19 mouse cellular contexts compared by ENCODE assay signal in the genomic region with DNA sequence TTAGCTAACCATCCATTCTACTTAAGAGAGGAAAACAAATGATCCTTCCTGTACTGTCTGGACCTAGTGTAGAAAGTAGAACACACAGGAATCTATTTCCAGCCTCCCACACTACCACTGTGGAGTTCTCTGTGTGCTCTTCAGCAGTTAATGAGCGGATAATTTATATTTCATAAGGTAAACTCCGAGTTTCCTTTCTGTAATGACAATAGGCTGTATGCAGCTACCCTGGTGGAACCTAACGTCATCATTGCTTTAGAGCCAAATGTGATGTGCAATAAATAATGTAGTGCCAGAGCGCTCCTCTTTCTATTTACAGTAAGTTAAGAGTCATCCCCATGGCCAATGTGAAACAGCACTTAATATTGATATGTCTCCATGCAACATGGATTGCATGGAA.
"Had no signal": no experiment of that assay in that cellular context is flagged by ENCODE, and none has a peak within 500 bp of the region (broad histone marks: within the 10 kb centered on the region; RNA-seq: fewer than 3 reads in every experiment).

No protein-coding gene starts in this region.

- H3K9me3 ChIP-seq: liver, embryonic 12.5 days; lung, embryonic 15.5 days; midbrain, embryonic 10.5 days; midbrain, embryonic 12.5 days; neural tube, embryonic 13.5 days; neural tube, embryonic 15.5 days had no signal

- H3K4me2 ChIP-seq: liver, embryonic 12.5 days; lung, embryonic 15.5 days; midbrain, embryonic 12.5 days; neural tube, embryonic 13.5 days; neural tube, embryonic 15.5 days had no signal

- H3K9ac ChIP-seq: liver, embryonic 12.5 days; liver, embryonic 14.5 days; lung, embryonic 15.5 days; midbrain, embryonic 12.5 days; neural tube, embryonic 13.5 days; neural tube, embryonic 15.5 days had no signal

- H3K27me3 ChIP-seq: liver, embryonic 12.5 days; lung, embryonic 15.5 days; midbrain, embryonic 12.5 days; neural tube, embryonic 13.5 days; neural tube, embryonic 15.5 days had no signal

- ATAC-seq: liver, embryonic 12.5 days; midbrain, embryonic 16.5 days had no signal

- DNase-seq: lung, postnatal 14 days; lung, postnatal 4 days; midbrain, embryonic 14.5 days; right cerebral cortex, adult 18-20 months; right cerebral cortex, postnatal 25 days; right cerebral cortex, postnatal 4 days; spleen, adult 18-20 months; thymus, adult 18-20 months; thymus, postnatal 14 days; thymus, postnatal 36 days had no signal

- H3K4me1 ChIP-seq: liver, embryonic 12.5 days; lung, embryonic 15.5 days; neural tube, embryonic 13.5 days; neural tube, embryonic 15.5 days had no signal

- H3K27ac ChIP-seq: liver, embryonic 12.5 days; liver, embryonic 14.5 days; lung, embryonic 15.5 days; midbrain, embryonic 10.5 days; midbrain, embryonic 12.5 days; neural tube, embryonic 13.5 days; neural tube, embryonic 15.5 days had no signal

- H3K36me3 ChIP-seq: liver, embryonic 12.5 days; lung, embryonic 15.5 days; midbrain, embryonic 10.5 days; midbrain, embryonic 12.5 days; neural tube, embryonic 13.5 days; neural tube, embryonic 15.5 days had no signal

- H3K4me3 ChIP-seq: liver, embryonic 12.5 days; lung, embryonic 15.5 days; midbrain, embryonic 10.5 days; midbrain, embryonic 12.5 days; myocyte; neural tube, embryonic 13.5 days; neural tube, embryonic 15.5 days had no signal
